Mouse (Mus musculus) left cerebral cortex, postnatal 14 days (tissue): ENCODE measurements around the gene Kif26b. TPM values are rescaled to one million over a fixed set of nuclear protein-coding genes. Genes with fewer than 3 reads are reported as not detected.

Source experiments
- DNase-seq, 2 experiments: peaks; one replicate each; pipeline ENCODE4 v3.0.0; 2021 to 2022; ENCODE audit warnings: low spot score in 2 of 2, mixed read lengths in 1 of 2
- intact Hi-C: fragments of 180-260 bp; cut with DNase I; formaldehyde crosslinking; loops from one replicate; pipeline ENCODE4 v1.15.1; 2025
- total RNA-seq, 2 experiments: library from RNA; stranded (reverse); gene quantifications; 2 replicates each; pipeline ENCODE4 v1.2.3; 2021

Kif26b gene
- total RNA-seq, 2 experiments from 2014 or later: 11.6 to 11.8 TPM

GRCm38 (mm10) chr1:178860671-178861391 lies 331.9 kb downstream of the Kif26b start:
- intact Hi-C loops: no loop called here
- no peak for DNase-seq

- DNase-seq: no peak
- intact Hi-C loops: no loop called here
These were observed 332.5 kb downstream of the Kif26b start for GRCm38 (mm10) chr1:178861392-178861762.

GRCm38 (mm10) chr1:178863756-178864155 lies 334.8 kb downstream of the Kif26b start:
- intact Hi-C loops: no loop called here
- no peak for DNase-seq

- no peak for DNase-seq
- intact Hi-C loops: no loop called here
These were observed 335.4 kb downstream of the Kif26b start for GRCm38 (mm10) chr1:178864297-178864696.

- no peak for DNase-seq
- intact Hi-C loops: no loop called here
These were observed 337.8 kb downstream of the Kif26b start for GRCm38 (mm10) chr1:178866757-178867156.

GRCm38 (mm10) chr1:178871055-178871454 lies 342.1 kb downstream of the Kif26b start:
- no peak for DNase-seq
- intact Hi-C loops: no loop called here

- no peak for DNase-seq
These were observed 348.0 kb downstream of the Kif26b start for GRCm38 (mm10) chr1:178876926-178877325.

GRCm38 (mm10) chr1:178878676-178879075 lies 349.8 kb downstream of the Kif26b start:
- no peak for DNase-seq
- intact Hi-C loops: no loop called here

More at GRCm38 (mm10) chr1:178876926-178877325, 348.0 kb downstream of the Kif26b start:
- intact Hi-C loops: no loop called here

- no peak for DNase-seq
- intact Hi-C loops: no loop called here
These were observed 352.0 kb downstream of the Kif26b start for GRCm38 (mm10) chr1:178880905-178881304.

- intact Hi-C loops: no loop called here
These were observed 357.7 kb downstream of the Kif26b start for GRCm38 (mm10) chr1:178886671-178887070.

GRCm38 (mm10) chr1:178892376-178892775 lies 363.5 kb downstream of the Kif26b start:
- intact Hi-C loops: no loop called here
- DNase-seq: no peak

More at GRCm38 (mm10) chr1:178886671-178887070, 357.7 kb downstream of the Kif26b start:
- DNase-seq: no peak

GRCm38 (mm10) chr1:178893229-178894080 lies 364.5 kb downstream of the Kif26b start:
- intact Hi-C loops: no loop called here
- no peak for DNase-seq

- DNase-seq: no peak
- intact Hi-C loops: no loop called here
These were observed 365.1 kb downstream of the Kif26b start for GRCm38 (mm10) chr1:178894081-178894401.

- intact Hi-C loops: no loop called here
- DNase-seq: no peak
These were observed 366.7 kb downstream of the Kif26b start for GRCm38 (mm10) chr1:178895674-178896073.

- intact Hi-C loops: no loop called here
- no peak for DNase-seq
These were observed 382.0 kb downstream of the Kif26b start for GRCm38 (mm10) chr1:178910951-178911350.

GRCm38 (mm10) chr1:178912936-178913716 lies 384.2 kb downstream of the Kif26b start:
- DNase-seq: no peak
- intact Hi-C loops: no loop called here

GRCm38 (mm10) chr1:178915056-178915455 lies 386.1 kb downstream of the Kif26b start:
- no peak for DNase-seq
- intact Hi-C loops: no loop called here

- intact Hi-C loops: no loop called here
- peak in 1 of 2 experiments; percentile 11 for DNase-seq
These were observed 388.4 kb downstream of the Kif26b start for GRCm38 (mm10) chr1:178917194-178917902.

- intact Hi-C loops: no loop called here
- DNase-seq: no peak
These were observed 395.7 kb downstream of the Kif26b start for GRCm38 (mm10) chr1:178924492-178925183.
